Mouse (Mus musculus) heart, embryonic 11.5 days (tissue): ENCODE measurements around the gene Unc80. TPM values are rescaled to one million over a fixed set of nuclear protein-coding genes. Genes with fewer than 3 reads are reported as not detected.
"Not testable (repeated sequence)": the region's sequence is repeated elsewhere in the genome, so short reads cannot be mapped to it uniquely, and the experiment has no call there.

ENCODE experiments used
- ATAC-seq: fragments of 200-750 bp; cut with Nextera tagmentation; replicated peaks from 2 replicates; pipeline ENCODE4 v1.8.0; 2017; ENCODE audit warnings: moderate library complexity; ENCODE audit not compliant: insufficient number of reproducible peaks, low FRiP score, low TSS enrichment
- H3K27ac ChIP-seq: fragments of 300-500 bp; sonication (generic); 2 replicates; pipeline ENCODE4 v1.5.1; 2014; ENCODE audit warnings: mild to moderate bottlenecking, low read depth, low read length
- H3K27me3 ChIP-seq: fragments of 300-500 bp; sonication (generic); 2 replicates; pipeline ENCODE4 v1.6.1; 2014; ENCODE audit warnings: mild to moderate bottlenecking, low read length, mixed read lengths; ENCODE audit not compliant: control insufficient read depth, insufficient read depth
- H3K36me3 ChIP-seq: fragments of 300-500 bp; sonication (generic); 2 replicates; pipeline ENCODE4 v1.6.1; 2014; ENCODE audit warnings: mild to moderate bottlenecking, low read length, moderate library complexity, mixed read lengths; ENCODE audit not compliant: control insufficient read depth, insufficient read depth
- H3K4me1 ChIP-seq: fragments of 300-500 bp; sonication (generic); 2 replicates; pipeline ENCODE4 v1.6.1; 2014; ENCODE audit warnings: low read length; ENCODE audit not compliant: control insufficient read depth, insufficient read depth
- H3K4me2 ChIP-seq: fragments of 300-500 bp; sonication (generic); 2 replicates; pipeline ENCODE4 v1.6.1; 2014; ENCODE audit warnings: mild to moderate bottlenecking, moderate library complexity
- H3K4me3 ChIP-seq: fragments of 300-500 bp; sonication (generic); 2 replicates; pipeline ENCODE4 v1.5.1; 2014; ENCODE audit warnings: low read depth, low read length
- H3K9ac ChIP-seq: fragments of 300-500 bp; sonication (generic); 2 replicates; pipeline ENCODE4 v1.6.1; 2014; ENCODE audit warnings: mild to moderate bottlenecking, low read depth, low read length, moderate library complexity
- H3K9me3 ChIP-seq: fragments of 300-500 bp; sonication (generic); replicated peaks from 2 replicates; pipeline ENCODE4 v1.6.1; 2016; ENCODE audit warnings: low read length; ENCODE audit not compliant: control insufficient read depth
- WGBS: fragments of 180-500 bp; shearing (Covaris S2); extraction: QIAGEN DNeasy Blood & Tissue Kit; methylation state at CpG from one replicate; pipeline ENCODE4 v1.1.7; 2014; ENCODE audit not compliant: insufficient replicate concordance; 5-methylcytosine and 5-hydroxymethylcytosine counted together
- polyA plus RNA-seq: library from polyadenylated mRNA; unstranded; fragments of >200 nt; fragmentation: Nextera tagmentation; extraction: Ambion mirVana; gene quantifications from 2 replicates; pipeline ENCODE4 v1.2.1, GENCODE M21; 2014

Unc80 gene
- polyA plus RNA-seq, 1 experiment from 2014 or later, result 0.16 TPM

- Histone ChIP-seq H3K4me1 (no peaks in the 10 kb centered on the region), H3K36me3 (no peaks in the 10 kb centered on the region), H3K9me3 (no peaks in the 10 kb centered on the region), H3K27ac (no peak overlapping the region), H3K9ac (no peak overlapping the region), H3K4me3 (no peak overlapping the region), H3K27me3 (no peaks in the 10 kb centered on the region), H3K4me2 (no peak overlapping the region)
- ATAC-seq, result no peak
- WGBS, result 87% methylated on average over 8 of the region's 8 CpGs
Observed at GRCm38 (mm10) chr1:66692780-66693392, 224.7 kb downstream of the Unc80 start.

GRCm38 (mm10) chr1:66694266-66694665 is 226.1 kb downstream of the Unc80 start:
- H3K27me3 ChIP-seq, result no peaks in the 10 kb centered on the region
- H3K9me3 ChIP-seq, result no peaks in the 10 kb centered on the region
- WGBS, result 65% methylated on average over 5 of the region's 5 CpGs
- H3K36me3 ChIP-seq, result no peaks in the 10 kb centered on the region
- H3K4me2 ChIP-seq, result no peak overlapping the region
- ATAC-seq, result no peak
- no peak overlapping the region for H3K4me3 ChIP-seq
- H3K9ac ChIP-seq, result no peak overlapping the region
- H3K27ac ChIP-seq, result no peak overlapping the region
- H3K4me1 ChIP-seq, result no peaks in the 10 kb centered on the region

GRCm38 (mm10) chr1:66695296-66695695 is 227.1 kb downstream of the Unc80 start:
- Histone ChIP-seq H3K9ac (no peak overlapping the region), H3K9me3 (no peaks in the 10 kb centered on the region), H3K27ac (no peak overlapping the region), H3K27me3 (no peaks in the 10 kb centered on the region), H3K4me2 (no peak overlapping the region; the same call in 1 of the 2 replicates), H3K4me1 (no peaks in the 10 kb centered on the region), H3K4me3 (no peak overlapping the region), H3K36me3 (no peaks in the 10 kb centered on the region)
- WGBS, result 43% methylated on average over 7 of the region's 7 CpGs
- ATAC-seq, result no peak

GRCm38 (mm10) chr1:66699630-66700029 is 231.5 kb downstream of the Unc80 start:
- not testable (repeated sequence) for H3K27ac ChIP-seq, H3K4me2 ChIP-seq, ATAC-seq, H3K4me3 ChIP-seq, H3K9me3 ChIP-seq, H3K9ac ChIP-seq, H3K27me3 ChIP-seq, H3K36me3 ChIP-seq, H3K4me1 ChIP-seq
- 81% methylated on average over 10 of the region's 10 CpGs for WGBS

- no peak for ATAC-seq
- Histone ChIP-seq H3K27me3 (no peaks in the 10 kb centered on the region), H3K4me3 (peak overlapping the region; percentile 85), H3K36me3 (no peaks in the 10 kb centered on the region), H3K9ac (no peak overlapping the region), H3K4me1 (peaks cover 9% of the 10 kb centered on the region; the same call in 1 of the 2 replicates), H3K4me2 (peak overlapping the region; percentile 25), H3K27ac (no peak overlapping the region), H3K9me3 (no peaks in the 10 kb centered on the region)
- WGBS, result 45% methylated on average over 5 of the region's 5 CpGs
Observed at GRCm38 (mm10) chr1:66700149-66700692, 232.1 kb downstream of the Unc80 start.

- H3K9me3 ChIP-seq, result no peaks in the 10 kb centered on the region
- peak; percentile 100 for ATAC-seq
- H3K27ac ChIP-seq, result peak within 1 kb of the TSS; percentile 76
- H3K4me2 ChIP-seq, result peak within 1 kb of the TSS; percentile 71
- H3K9ac ChIP-seq, result peak within 1 kb of the TSS; percentile 94
- H3K36me3 ChIP-seq, result no peaks in the 10 kb centered on the region
- H3K4me1 ChIP-seq, result peaks cover 9% of the 10 kb centered on the region; the same call in 1 of the 2 replicates
- H3K4me3 ChIP-seq, result peak within 1 kb of the TSS; percentile 85
- H3K27me3 ChIP-seq, result no peaks in the 10 kb centered on the region
- under 1% methylated on average over 70 of the region's 73 CpGs for WGBS
Observed at GRCm38 (mm10) chr1:66700693-66701575, 232.8 kb downstream of the Unc80 start, which contains the start of gene Rpe. Rpe (plus strand) TSS chr1:66700831.

GRCm38 (mm10) chr1:66701576-66701940 is 233.4 kb downstream of the Unc80 start:
- H3K27ac ChIP-seq, result peak overlapping the region; percentile 76; the same call in 1 of the 2 replicates
- peak overlapping the region; percentile 94 for H3K9ac ChIP-seq
- H3K9me3 ChIP-seq, result no peaks in the 10 kb centered on the region
- peak overlapping the region; percentile 71 for H3K4me2 ChIP-seq
- ATAC-seq, result no peak
- WGBS, result 33% methylated on average over 2 of the region's 2 CpGs
- no peaks in the 10 kb centered on the region for H3K27me3 ChIP-seq
- H3K4me3 ChIP-seq, result peak overlapping the region; percentile 85
- peaks cover under 1% of the 10 kb centered on the region; the same call in 1 of the 2 replicates for H3K36me3 ChIP-seq
- peaks cover 9% of the 10 kb centered on the region; the same call in 1 of the 2 replicates for H3K4me1 ChIP-seq

GRCm38 (mm10) chr1:66702623-66703345 is 234.6 kb downstream of the Unc80 start:
- Histone ChIP-seq H3K36me3 (peaks cover 8% of the 10 kb centered on the region; the same call in 1 of the 2 replicates), H3K4me3 (no peak overlapping the region), H3K27me3 (no peaks in the 10 kb centered on the region), H3K9me3 (no peaks in the 10 kb centered on the region), H3K27ac (no peak overlapping the region), H3K4me1 (peaks cover 9% of the 10 kb centered on the region; the same call in 1 of the 2 replicates), H3K9ac (no peak overlapping the region), H3K4me2 (no peak overlapping the region)
- WGBS, result 70% methylated on average over 4 of the region's 4 CpGs
- ATAC-seq, result no peak
